Mouse (Mus musculus) megakaryocyte, embryonic 14.5 days (primary cell): ENCODE measurements around the gene Herc4.

Experiments used
- FLI1 ChIP-seq: IDR thresholded peaks from 2 replicates; pipeline ENCODE4 v1.6.1; 2012; ENCODE audit warnings: low read length, inconsistent platforms, mixed read lengths
- GATA1 ChIP-seq: IDR thresholded peaks from 3 replicates; pipeline ENCODE4 v1.6.1; 2012; ENCODE audit warnings: mixed read lengths, low read length, inconsistent platforms, borderline replicate concordance

DNA sequence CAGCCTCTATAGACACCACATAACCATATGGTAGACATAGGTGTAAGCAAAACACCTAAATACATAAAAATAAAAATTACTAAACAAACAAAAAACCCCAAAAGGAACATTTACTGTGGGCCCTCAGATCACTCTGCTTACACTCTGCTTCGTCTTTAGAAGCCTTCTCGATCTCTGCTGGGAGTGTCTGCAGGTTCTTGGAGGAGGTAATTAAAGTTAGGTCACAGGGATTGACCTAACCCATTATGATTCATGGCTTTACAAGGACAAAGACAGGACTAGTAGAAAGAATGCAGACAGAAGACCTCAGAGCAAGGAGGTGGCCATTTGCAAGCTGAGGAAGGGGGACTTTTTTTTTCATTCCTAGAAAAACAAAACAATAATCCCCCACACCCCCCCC, 6.4 kb upstream of the Herc4 start:
- no peak for TF ChIP-seq GATA1
- no peak for TF ChIP-seq FLI1
